Mouse (Mus musculus) C2C12 (cell line): ENCODE data around the gene BC005561.

Experiments
- CTCF ChIP-seq: IDR thresholded peaks from one replicate; pipeline ENCODE4 v1.5.1; 2011; ENCODE audit not compliant: control insufficient read depth, insufficient read depth, insufficient read length
- USF1 ChIP-seq: IDR thresholded peaks from one replicate; pipeline ENCODE4 v1.6.1; 2011; ENCODE audit warnings: low read depth, mild to moderate bottlenecking, control low read depth, moderate library complexity

DNA sequence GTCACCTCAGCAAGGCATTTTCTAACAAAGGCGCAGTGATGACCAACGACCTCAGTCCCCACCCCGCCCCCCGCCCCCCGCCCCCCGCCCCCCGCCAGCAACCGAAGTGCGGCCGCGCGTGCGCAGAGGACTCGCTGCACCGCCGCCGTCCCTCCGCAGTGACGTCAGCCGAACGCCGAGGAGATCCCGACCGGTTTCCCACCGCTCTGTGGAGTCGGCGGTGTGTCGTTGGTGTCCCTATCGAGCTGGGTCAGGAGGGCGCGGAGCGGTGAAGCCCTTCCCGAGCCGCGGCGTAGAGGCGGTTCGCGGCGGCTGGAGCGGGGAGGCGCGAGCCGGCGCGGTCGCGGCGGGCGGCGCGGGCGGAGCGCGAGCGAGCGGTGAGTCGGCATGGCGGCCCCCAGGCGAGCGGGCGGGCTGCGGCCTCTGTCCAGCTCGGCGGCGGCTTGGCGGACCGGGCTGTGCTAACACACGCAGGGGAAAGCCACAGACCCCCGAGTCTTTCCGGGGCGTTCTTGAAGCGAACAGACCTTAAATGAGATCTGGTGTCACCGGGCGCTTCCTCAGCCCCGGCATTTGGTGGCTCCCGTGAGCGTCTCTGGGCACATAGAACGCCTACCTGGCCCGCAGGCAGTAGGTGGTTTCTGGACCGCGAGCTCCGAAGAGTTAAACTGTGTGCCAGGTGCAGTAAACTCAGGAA lies at the start of gene BC005561:
- no peak for TF ChIP-seq CTCF
- TF ChIP-seq USF1: no peak
